In genomic region chr6:119661081-119661493, GRCm38 (mm10) we compare ENCODE assay signal across 12 mouse cellular contexts.
DNase-seq lines count a peak whose midpoint lies in the region; ATAC-seq lines count a peak whose summit lies in the region.
"Had no signal": no experiment of that assay in that cellular context is flagged by ENCODE, and none has a peak within 500 bp of the region (broad histone marks: within the 10 kb centered on the region; RNA-seq: fewer than 3 reads in every experiment).

No protein-coding gene starts in this region.

- H3K27me3 ChIP-seq in heart, embryonic 12.5 days (replicated peaks): no peaks in the 10 kb centered on the region
- no peaks in the 10 kb centered on the region for H3K27me3 ChIP-seq in limb, embryonic 11.5 days (ENCODE audit: control insufficient read depth, insufficient read depth, low read length)
- no peaks in the 10 kb centered on the region for H3K27me3 ChIP-seq in limb, embryonic 10.5 days (ENCODE audit: low read depth, poor library complexity, severe bottlenecking)
- H3K27me3 ChIP-seq in limb, embryonic 15.5 days: no peaks in the 10 kb centered on the region
- H3K27me3 ChIP-seq in midbrain, embryonic 10.5 days (ENCODE audit: low read depth, poor library complexity, severe bottlenecking): no peaks in the 10 kb centered on the region

- H3K27ac ChIP-seq in heart, embryonic 12.5 days (ENCODE audit: poor library complexity, severe bottlenecking): peak overlapping the region; percentile 36; the same call in 1 of the 2 replicates
- no peak overlapping the region for H3K27ac ChIP-seq in limb, embryonic 11.5 days (replicated peaks; ENCODE audit: low read depth, low read length)
- H3K27ac ChIP-seq in limb, embryonic 10.5 days: no peak overlapping the region
- peak overlapping the region; percentile 51 for H3K27ac ChIP-seq in limb, embryonic 15.5 days
- H3K27ac ChIP-seq in midbrain, embryonic 10.5 days (replicated peaks): no peak overlapping the region
- H3K27ac ChIP-seq: hindbrain, embryonic 10.5 days had no signal

- H3K9me3 ChIP-seq in heart, embryonic 12.5 days (replicated peaks): no peaks in the 10 kb centered on the region
- H3K9me3 ChIP-seq in limb, embryonic 11.5 days (ENCODE audit: control insufficient read depth, low read length): no peaks in the 10 kb centered on the region
- no peaks in the 10 kb centered on the region for H3K9me3 ChIP-seq in limb, embryonic 10.5 days (replicated peaks)
- H3K9me3 ChIP-seq in limb, embryonic 15.5 days: no peaks in the 10 kb centered on the region
- H3K9me3 ChIP-seq in midbrain, embryonic 10.5 days (replicated peaks): no peaks in the 10 kb centered on the region
- H3K9me3 ChIP-seq: hindbrain, embryonic 10.5 days had no signal

- no peak overlapping the region for H3K9ac ChIP-seq in heart, embryonic 12.5 days
- H3K9ac ChIP-seq in limb, embryonic 11.5 days (ENCODE audit: low read length): no peak overlapping the region
- H3K9ac ChIP-seq in limb, embryonic 15.5 days: no peak overlapping the region

- no peak for DNase-seq in heart, postnatal 36 days
- DNase-seq in limb, embryonic 11.5 days (ENCODE audit: low spot score): peak; percentile 32
- DNase-seq in limb, embryonic 10.5 days (ENCODE audit: low spot score): no peak
- DNase-seq in cerebellum, postnatal 36 days: peak; percentile 55 to 63
- no peak for DNase-seq in spleen, adult 18-20 months
- no peak for DNase-seq in midbrain, embryonic 10.5 days (ENCODE audit: low spot score)
- DNase-seq: gastrocnemius, postnatal 14 days had no signal

- H3K36me3 ChIP-seq in heart, embryonic 12.5 days: no peaks in the 10 kb centered on the region
- H3K36me3 ChIP-seq in limb, embryonic 11.5 days (ENCODE audit: control insufficient read depth, insufficient read depth, low read length): no peaks in the 10 kb centered on the region
- no peaks in the 10 kb centered on the region for H3K36me3 ChIP-seq in limb, embryonic 10.5 days
- no peaks in the 10 kb centered on the region for H3K36me3 ChIP-seq in limb, embryonic 15.5 days
- no peaks in the 10 kb centered on the region for H3K36me3 ChIP-seq in midbrain, embryonic 10.5 days

- no peak overlapping the region for H3K4me3 ChIP-seq in heart, embryonic 12.5 days
- no peak overlapping the region for H3K4me3 ChIP-seq in limb, embryonic 11.5 days (ENCODE audit: low read depth, low read length)
- H3K4me3 ChIP-seq in limb, embryonic 10.5 days: no peak overlapping the region
- no peak overlapping the region for H3K4me3 ChIP-seq in limb, embryonic 15.5 days
- H3K4me3 ChIP-seq in midbrain, embryonic 10.5 days: no peak overlapping the region
- H3K4me3 ChIP-seq: erythroblast, embryonic 14.5 days; hindbrain, embryonic 10.5 days had no signal

- ATAC-seq in heart, embryonic 12.5 days (ENCODE audit: insufficient number of reproducible peaks, low FRiP score): no peak
- ATAC-seq in limb, embryonic 11.5 days (ENCODE audit: insufficient number of reproducible peaks, low FRiP score, low TSS enrichment, low read depth): no peak
- no peak for ATAC-seq in limb, embryonic 15.5 days (ENCODE audit: insufficient number of reproducible peaks, low FRiP score, low TSS enrichment, low read depth)

- peaks cover 19% of the 10 kb centered on the region for H3K4me1 ChIP-seq in heart, embryonic 12.5 days (replicated peaks)
- peaks cover 2% of the 10 kb centered on the region; the same call in 1 of the 2 replicates for H3K4me1 ChIP-seq in limb, embryonic 11.5 days (ENCODE audit: control insufficient read depth, insufficient read depth, low read length)
- peaks cover 24% of the 10 kb centered on the region for H3K4me1 ChIP-seq in limb, embryonic 10.5 days
- peaks cover 4% of the 10 kb centered on the region; the same call in 1 of the 2 replicates for H3K4me1 ChIP-seq in limb, embryonic 15.5 days
- no peaks in the 10 kb centered on the region for H3K4me1 ChIP-seq in midbrain, embryonic 10.5 days
- H3K4me1 ChIP-seq: hindbrain, embryonic 10.5 days had no signal

- no peak overlapping the region for H3K4me2 ChIP-seq in heart, embryonic 12.5 days
- H3K4me2 ChIP-seq in limb, embryonic 11.5 days (ENCODE audit: low read depth, severe bottlenecking): no peak overlapping the region
- no peak overlapping the region for H3K4me2 ChIP-seq in limb, embryonic 15.5 days
- H3K4me2 ChIP-seq: midbrain, embryonic 11.5 days had no signal

- WGBS in heart, embryonic 12.5 days: 39% methylated on average over 3 of the region's 3 CpGs
- 51% methylated on average over 3 of the region's 3 CpGs for WGBS in limb, embryonic 11.5 days
- WGBS in limb, embryonic 10.5 days: 46% methylated on average over 3 of the region's 3 CpGs
- 44% methylated on average over 3 of the region's 3 CpGs for WGBS in limb, embryonic 15.5 days
- 72% methylated on average over 3 of the region's 3 CpGs for WGBS in midbrain, embryonic 10.5 days

- intact Hi-C loops in heart, postnatal 36 days (cut with DNase I): no loop called here

Comparison
In these comparisons a context has a peak if more than half of its experiments do, and no peak if none do; other contexts are left out.
1. H3K27ac ChIP-seq: peak in heart, embryonic 12.5 days (single experiment) and limb, embryonic 15.5 days (single experiment); none in limb, embryonic 11.5 days (single experiment), limb, embryonic 10.5 days (single experiment) and midbrain, embryonic 10.5 days (single experiment).
2. DNase-seq: peak in limb, embryonic 11.5 days (single experiment) and cerebellum, postnatal 36 days (2 of 2); none in heart, postnatal 36 days (0 of 2), limb, embryonic 10.5 days (single experiment), spleen, adult 18-20 months (0 of 2) and midbrain, embryonic 10.5 days (single experiment).